Mouse (Mus musculus) neural tube, embryonic 13.5 days (tissue): ENCODE data around the gene Trim80. TPM values are rescaled to one million over a fixed set of nuclear protein-coding genes. Genes with fewer than 3 reads are reported as not detected.
"Not testable (repeated sequence)": the region's sequence is repeated elsewhere in the genome, so short reads cannot be mapped to it uniquely, and the experiment has no call there.

Experiments
- ATAC-seq: fragments of 200-750 bp; cut with Nextera tagmentation; 2 replicates; pipeline ENCODE4 v1.8.0; 2017; ENCODE audit warnings: low read depth, mild to moderate bottlenecking, moderate TSS enrichment, moderate library complexity
- H3K27ac ChIP-seq: fragments of 300-500 bp; sonication (generic); replicated peaks from 2 replicates; pipeline ENCODE4 v1.5.1; 2015; ENCODE audit warnings: moderate library complexity, mild to moderate bottlenecking, inconsistent platforms
- H3K27me3 ChIP-seq: fragments of 300-500 bp; sonication (generic); 2 replicates; pipeline ENCODE4 v1.6.1; 2015; ENCODE audit warnings: mild to moderate bottlenecking, inconsistent platforms
- H3K36me3 ChIP-seq: fragments of 300-500 bp; sonication (generic); 2 replicates; pipeline ENCODE4 v1.6.1; 2015; ENCODE audit warnings: mild to moderate bottlenecking, inconsistent platforms
- H3K4me1 ChIP-seq: fragments of 300-500 bp; sonication (generic); replicated peaks from 2 replicates; pipeline ENCODE4 v1.6.1; 2015; ENCODE audit warnings: inconsistent platforms
- H3K4me2 ChIP-seq: fragments of 300-500 bp; sonication (generic); 2 replicates; pipeline ENCODE4 v1.6.1; 2015; ENCODE audit warnings: inconsistent platforms, mild to moderate bottlenecking, moderate library complexity
- H3K4me3 ChIP-seq: fragments of 300-500 bp; sonication (generic); 2 replicates; pipeline ENCODE4 v1.5.1; 2015; ENCODE audit warnings: mild to moderate bottlenecking, inconsistent platforms
- H3K9ac ChIP-seq: fragments of 300-500 bp; sonication (generic); 2 replicates; pipeline ENCODE4 v1.6.1; 2015; ENCODE audit warnings: moderate library complexity, mild to moderate bottlenecking, inconsistent platforms
- H3K9me3 ChIP-seq: fragments of 300-500 bp; sonication (generic); 2 replicates; pipeline ENCODE4 v1.6.1; 2016; ENCODE audit warnings: inconsistent platforms
- WGBS: fragments of 180-500 bp; shearing (Covaris S2); methylation state at CpG from one replicate; pipeline ENCODE4 v1.1.7; 2015; 5-methylcytosine and 5-hydroxymethylcytosine counted together
- polyA plus RNA-seq: library from polyadenylated mRNA; unstranded; fragments of >200 nt; fragmentation: Nextera tagmentation; extraction: Ambion mirVana; gene quantifications from 2 replicates; pipeline ENCODE4 v1.2.1, GENCODE M21; 2015

The Trim80 gene
- polyA plus RNA-seq, 1 experiment from 2014 or later = not detected

DNA sequence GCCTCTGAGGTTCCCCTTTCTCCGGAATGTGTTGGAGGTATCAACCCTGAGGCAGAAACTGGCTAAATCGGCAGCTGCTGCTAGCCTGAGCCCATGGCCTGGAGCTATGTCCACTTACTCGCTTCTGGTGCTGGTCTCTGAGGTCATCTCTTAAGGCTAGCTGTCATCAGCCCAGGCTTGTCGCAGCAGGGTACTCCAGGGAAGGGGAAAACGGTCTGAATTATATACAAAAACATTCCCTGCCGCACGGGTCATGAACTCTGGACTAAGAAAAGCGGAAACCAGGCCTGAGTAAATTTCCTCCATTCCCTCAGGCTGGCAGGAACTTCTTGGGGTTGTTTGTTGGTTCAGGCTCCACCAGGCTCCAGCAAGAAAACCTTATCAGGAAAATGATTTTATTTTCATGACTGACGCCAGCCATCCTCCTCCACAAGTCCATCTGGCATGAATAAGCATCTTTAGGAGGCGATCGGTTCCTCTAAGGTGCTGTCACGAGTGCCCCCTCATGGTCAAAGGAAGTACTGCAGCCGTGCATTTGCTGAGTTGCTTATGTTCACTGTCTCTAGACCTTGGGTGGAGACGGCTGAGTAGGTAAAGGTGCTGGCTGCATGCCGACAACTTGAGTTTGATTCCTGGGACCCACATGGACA, 33.4 kb downstream of the Trim80 start:
- H3K4me2 ChIP-seq = peak overlapping the region; percentile 22
- H3K9ac ChIP-seq = peak overlapping the region; percentile 49; the same call in 1 of the 2 replicates
- H3K4me3 ChIP-seq = no peak overlapping the region
- 20% methylated on average over 15 of the region's 15 CpGs for WGBS
- H3K9me3 ChIP-seq = no peaks in the 10 kb centered on the region
- no peaks in the 10 kb centered on the region for H3K27me3 ChIP-seq
- H3K36me3 ChIP-seq = no peaks in the 10 kb centered on the region
- peaks cover 37% of the 10 kb centered on the region for H3K4me1 ChIP-seq
- peak overlapping the region; percentile 86 for H3K27ac ChIP-seq
- ATAC-seq = 0 out of 2 replicates have a peak, but pooled peaks have one; percentile 12

DNA sequence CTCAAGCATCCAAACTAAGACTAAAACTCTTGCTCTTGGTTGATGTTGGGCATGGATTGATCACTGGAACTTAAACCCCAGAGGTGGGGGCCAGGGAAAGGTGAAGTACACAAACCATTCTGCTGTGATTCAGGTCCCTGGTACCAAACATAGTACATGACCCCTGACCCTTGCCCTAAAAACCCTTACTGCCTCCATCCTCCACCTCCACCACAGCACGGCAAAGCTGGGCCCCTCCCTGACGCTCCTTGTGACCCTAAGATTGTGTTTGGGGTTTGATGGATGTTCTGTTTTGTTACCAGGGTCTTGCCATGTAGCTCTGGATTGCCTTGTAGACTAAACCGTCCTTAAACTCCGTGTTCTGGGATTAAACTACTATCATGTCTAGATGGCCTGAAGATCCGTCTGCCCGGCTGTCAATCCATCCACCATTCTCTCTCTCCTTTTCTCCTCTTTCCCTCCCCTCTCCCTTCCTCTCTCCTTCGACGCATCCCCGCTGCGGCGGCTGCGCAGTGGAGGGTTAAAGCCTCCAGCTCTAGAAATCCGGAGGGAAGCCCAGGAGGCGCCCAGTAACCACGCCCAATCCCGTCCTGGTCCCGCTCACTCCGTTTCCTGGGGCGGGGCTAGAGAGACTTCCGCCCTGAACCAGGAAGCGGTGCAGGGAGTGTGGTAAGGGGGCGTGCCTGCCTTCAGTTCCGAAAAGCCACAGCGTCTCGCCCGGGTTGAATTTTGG, 34.8 kb downstream of the Trim80 start, which contains the start of gene Armc7:
Gene Armc7 (plus strand): TSS at position 643 of the 733 bp plus-strand sequence.
- Histone ChIP-seq H3K36me3 (peaks cover 7% of the 10 kb centered on the region; the same call in 1 of the 2 replicates), H3K27ac (peak within 1 kb of the TSS; percentile 86), H3K4me3 (peak within 1 kb of the TSS; percentile 83), H3K4me2 (peak within 1 kb of the TSS; percentile 98), H3K9ac (peak within 1 kb of the TSS; percentile 84), H3K4me1 (peaks cover 37% of the 10 kb centered on the region), H3K9me3 (no peaks in the 10 kb centered on the region), H3K27me3 (no peaks in the 10 kb centered on the region)
- 2% methylated on average over 26 of the region's 26 CpGs for WGBS
- peak; percentile 96 for ATAC-seq

DNA sequence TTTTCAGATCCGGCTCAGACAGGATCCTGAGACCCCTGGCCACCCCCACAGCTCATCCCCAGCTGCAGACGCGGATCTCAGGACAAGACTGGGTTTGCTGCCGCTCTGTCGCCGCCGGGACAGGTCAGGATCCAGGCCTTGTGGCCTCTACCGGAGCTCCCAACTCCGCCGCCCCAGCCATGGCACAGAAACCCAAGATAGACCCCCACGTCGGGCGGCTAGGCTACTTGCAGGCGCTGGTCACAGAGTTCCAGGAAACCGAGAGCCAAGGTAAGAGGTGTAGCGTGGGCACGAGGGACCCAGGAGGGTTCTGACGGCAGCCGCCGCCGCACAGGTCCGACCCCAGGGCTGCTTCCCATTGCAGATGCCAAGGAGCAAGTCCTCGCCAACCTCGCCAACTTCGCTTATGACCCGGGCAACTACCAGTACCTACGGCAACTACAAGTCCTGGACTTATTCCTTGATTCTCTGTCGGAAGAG, 35.5 kb downstream of the Trim80 start:
- Histone ChIP-seq H3K27me3 (no peaks in the 10 kb centered on the region), H3K9me3 (no peaks in the 10 kb centered on the region), H3K4me3 (peak overlapping the region; percentile 83), H3K4me1 (peaks cover 37% of the 10 kb centered on the region), H3K9ac (peak overlapping the region; percentile 84), H3K4me2 (peak overlapping the region; percentile 98), H3K36me3 (peaks cover 7% of the 10 kb centered on the region; the same call in 1 of the 2 replicates), H3K27ac (peak overlapping the region; percentile 86)
- peak; percentile 60 for ATAC-seq
- 2% methylated on average over 28 of the region's 28 CpGs for WGBS

DNA sequence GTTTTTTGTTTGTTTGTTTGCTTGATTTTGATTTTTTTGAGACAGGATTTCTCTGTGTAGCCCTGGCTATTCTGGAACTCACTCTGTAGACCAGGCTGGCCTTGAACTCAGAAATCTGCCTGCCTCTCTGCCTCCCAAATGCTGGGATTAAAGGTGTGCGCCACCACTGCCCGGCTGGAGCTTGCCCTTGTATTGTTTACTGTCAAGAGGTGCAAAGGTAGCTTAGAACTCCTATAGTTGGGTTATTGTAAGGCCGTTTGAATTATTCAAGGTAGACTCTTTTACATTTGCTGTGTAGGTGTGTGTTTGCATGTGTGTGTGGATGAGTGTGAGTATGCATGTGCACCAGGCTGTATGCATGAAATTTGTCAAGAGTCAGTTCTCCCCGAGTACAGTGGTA, 36.3 kb downstream of the Trim80 start:
- peaks cover 37% of the 10 kb centered on the region for H3K4me1 ChIP-seq
- not testable (repeated sequence) for ATAC-seq, H3K27me3 ChIP-seq, H3K36me3 ChIP-seq, H3K9me3 ChIP-seq, H3K27ac ChIP-seq
- 83% methylated on average over 4 of the region's 4 CpGs for WGBS
- H3K4me3 ChIP-seq = peak overlapping the region; percentile 83
- H3K9ac ChIP-seq = peak overlapping the region; percentile 84
- peak overlapping the region; percentile 98 for H3K4me2 ChIP-seq

DNA sequence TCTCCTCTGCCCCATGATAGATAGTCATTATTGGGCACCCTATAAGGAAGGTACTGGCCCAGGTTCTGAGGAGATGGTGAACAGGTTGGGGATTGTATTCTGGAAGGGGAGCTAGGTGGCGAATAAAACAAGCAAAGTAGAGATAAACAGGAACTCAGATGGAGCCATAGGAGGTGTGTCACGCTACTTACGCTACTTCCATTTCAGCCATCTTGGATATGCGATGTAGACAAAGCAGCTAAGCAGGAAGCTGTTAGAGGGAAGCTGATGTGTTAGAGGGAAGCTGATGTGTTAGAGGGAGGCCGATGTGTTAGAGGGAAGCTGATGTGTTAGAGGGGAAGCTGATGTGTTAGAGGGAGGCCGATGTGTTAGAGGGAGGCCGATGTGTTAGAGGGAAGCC, 37.0 kb downstream of the Trim80 start:
- WGBS = 92% methylated on average over 7 of the region's 7 CpGs
- H3K4me1 ChIP-seq = peaks cover 37% of the 10 kb centered on the region
- ATAC-seq, H3K9me3 ChIP-seq, H3K4me3 ChIP-seq, H3K27ac ChIP-seq, H3K27me3 ChIP-seq: not testable (repeated sequence)
- H3K36me3 ChIP-seq = peaks cover 12% of the 10 kb centered on the region; the same call in 1 of the 2 replicates
- peak overlapping the region; percentile 98 for H3K4me2 ChIP-seq
- H3K9ac ChIP-seq = 0 out of 2 replicates have a peak overlapping the region, but pooled peaks have one; percentile 35

DNA sequence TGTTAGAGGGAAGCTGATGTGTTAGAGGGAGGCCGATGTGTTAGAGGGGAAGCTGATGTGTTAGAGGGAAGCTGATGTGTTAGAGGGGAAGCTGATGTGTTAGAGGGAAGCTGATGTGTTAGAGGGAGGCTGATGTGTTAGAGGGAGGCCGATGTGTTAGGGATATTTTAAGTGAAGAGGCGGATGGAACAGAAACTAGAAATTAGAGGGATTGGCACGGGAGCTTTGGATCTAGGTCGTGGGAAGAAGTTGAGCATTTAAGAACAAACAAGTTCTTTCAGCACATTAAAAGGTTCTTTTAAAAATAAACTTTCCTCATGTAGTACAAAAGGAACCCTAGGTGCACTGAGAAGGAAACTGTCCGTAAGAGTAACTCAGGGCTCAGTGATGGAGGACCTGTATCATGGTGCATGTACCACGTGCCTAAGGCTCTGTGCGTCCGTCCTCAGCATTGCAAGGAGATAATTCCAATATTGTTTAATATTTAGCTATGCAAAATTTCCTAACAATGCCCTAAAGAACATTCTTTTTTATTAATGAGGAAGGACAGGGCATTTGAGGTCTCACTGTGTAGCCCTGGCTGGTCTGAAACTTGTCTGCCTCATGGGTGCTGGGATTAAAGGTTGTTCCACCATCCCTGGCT, 38.1 kb downstream of the Trim80 start:
- Histone ChIP-seq H3K27me3 (no peaks in the 10 kb centered on the region), H3K27ac (no peak overlapping the region), H3K9me3 (no peaks in the 10 kb centered on the region), H3K4me2 (no peak overlapping the region), H3K36me3 (peaks cover 12% of the 10 kb centered on the region; the same call in 1 of the 2 replicates), H3K4me3 (no peak overlapping the region), H3K9ac (no peak overlapping the region), H3K4me1 (peaks cover 39% of the 10 kb centered on the region)
- 90% methylated on average over 9 of the region's 9 CpGs for WGBS
- no peak for ATAC-seq

DNA sequence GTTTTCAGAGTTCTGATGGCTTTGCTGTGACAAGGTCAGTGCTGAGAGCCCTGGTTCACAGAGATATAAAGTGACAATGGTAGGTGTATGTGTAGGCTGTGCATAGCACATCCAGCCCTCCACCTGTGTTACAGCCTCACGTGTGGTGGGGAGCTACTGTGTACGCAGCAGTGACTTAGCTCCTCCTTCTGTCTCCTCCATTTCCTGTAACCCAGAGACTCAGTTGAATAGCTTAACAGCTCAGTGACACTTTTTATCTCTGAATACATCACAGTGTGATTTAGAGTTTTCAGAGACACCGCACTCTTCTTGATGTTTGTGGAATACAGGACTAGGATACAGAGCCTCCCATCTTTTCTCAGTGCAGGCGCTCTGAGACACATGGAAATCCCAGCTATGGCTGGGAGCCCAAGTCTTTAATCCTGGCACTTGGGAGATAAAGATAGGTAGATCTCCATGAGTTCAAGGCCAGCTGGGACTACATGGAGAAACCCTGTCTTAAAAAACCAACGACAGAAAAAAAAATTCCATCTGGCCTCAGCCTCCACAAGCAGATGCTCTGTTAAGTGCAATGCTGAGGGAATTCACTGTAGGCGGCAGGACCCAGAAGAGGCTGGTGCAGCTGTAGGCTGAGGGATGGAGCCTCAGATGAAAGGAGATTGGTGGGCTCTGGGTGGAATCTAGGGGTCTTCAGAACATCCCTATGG, 41.4 kb downstream of the Trim80 start:
- no peaks in the 10 kb centered on the region for H3K27me3 ChIP-seq
- no peak overlapping the region for H3K27ac ChIP-seq
- H3K4me2 ChIP-seq = no peak overlapping the region
- H3K9me3 ChIP-seq = no peaks in the 10 kb centered on the region
- no peak overlapping the region for H3K9ac ChIP-seq
- 76% methylated on average over 6 of the region's 6 CpGs for WGBS
- no peak overlapping the region for H3K4me3 ChIP-seq
- peaks cover 14% of the 10 kb centered on the region for H3K4me1 ChIP-seq
- ATAC-seq = no peak
- peaks cover 18% of the 10 kb centered on the region; the same call in 1 of the 2 replicates for H3K36me3 ChIP-seq

DNA sequence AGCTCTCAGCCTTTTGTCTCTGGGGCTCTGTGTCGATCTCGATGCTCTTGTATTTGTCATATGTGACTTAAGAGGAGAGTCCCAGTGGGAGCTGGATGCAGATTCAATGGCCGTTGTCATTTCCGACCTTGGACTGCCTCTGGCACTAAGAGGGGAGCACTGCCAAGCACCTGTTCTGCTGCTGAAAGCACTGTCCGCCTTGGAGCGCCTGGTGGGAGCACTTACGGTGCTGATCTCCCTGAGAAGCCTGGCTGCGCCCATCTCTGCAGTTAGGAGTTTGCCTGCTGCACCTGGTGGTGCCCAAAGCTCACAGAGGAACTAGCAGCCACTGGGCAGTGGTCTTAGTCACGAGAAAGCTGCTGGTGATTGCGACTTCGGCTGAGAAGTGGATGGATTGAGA, 42.9 kb downstream of the Trim80 start:
- H3K4me2 ChIP-seq = no peak overlapping the region
- H3K9ac ChIP-seq = no peak overlapping the region
- H3K36me3 ChIP-seq = peaks cover 18% of the 10 kb centered on the region; the same call in 1 of the 2 replicates
- WGBS = 69% methylated on average over 11 of the region's 11 CpGs
- H3K4me1 ChIP-seq = 0 out of 2 replicates have a peak, but pooled peaks cover 5% of the 10 kb centered on the region
- H3K9me3 ChIP-seq = no peaks in the 10 kb centered on the region
- H3K4me3 ChIP-seq = no peak overlapping the region
- H3K27me3 ChIP-seq = no peaks in the 10 kb centered on the region
- H3K27ac ChIP-seq = no peak overlapping the region; the same call in 1 of the 2 replicates
- ATAC-seq = no peak

DNA sequence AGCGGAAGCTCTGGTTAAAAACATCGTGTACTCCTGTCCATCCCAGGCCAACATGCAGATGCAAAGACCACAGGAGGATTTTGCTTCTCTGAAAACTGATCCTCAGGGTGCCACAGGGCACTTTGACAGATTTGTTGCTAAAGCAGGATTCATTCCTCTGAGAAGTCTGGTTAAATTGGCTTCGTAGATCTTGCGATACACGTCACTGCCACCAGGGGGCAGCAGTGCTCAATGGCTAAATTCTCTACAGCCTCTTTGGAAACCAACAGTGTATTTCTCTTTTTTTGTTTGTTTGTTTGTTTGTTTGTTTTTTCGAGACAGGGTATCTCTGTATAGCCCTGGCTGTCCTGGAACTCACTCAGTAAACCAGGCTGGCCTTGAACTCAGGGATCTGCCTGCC, 43.4 kb downstream of the Trim80 start:
- no peak overlapping the region for H3K4me2 ChIP-seq
- peaks cover 22% of the 10 kb centered on the region; the same call in 1 of the 2 replicates for H3K36me3 ChIP-seq
- no peak overlapping the region for H3K9ac ChIP-seq
- ATAC-seq = no peak
- 17% methylated on average over 6 of the region's 6 CpGs for WGBS
- H3K27me3 ChIP-seq = no peaks in the 10 kb centered on the region
- H3K9me3 ChIP-seq = no peaks in the 10 kb centered on the region
- 0 out of 2 replicates have a peak, but pooled peaks cover 5% of the 10 kb centered on the region for H3K4me1 ChIP-seq
- no peak overlapping the region; the same call in 1 of the 2 replicates for H3K27ac ChIP-seq
- no peak overlapping the region for H3K4me3 ChIP-seq

DNA sequence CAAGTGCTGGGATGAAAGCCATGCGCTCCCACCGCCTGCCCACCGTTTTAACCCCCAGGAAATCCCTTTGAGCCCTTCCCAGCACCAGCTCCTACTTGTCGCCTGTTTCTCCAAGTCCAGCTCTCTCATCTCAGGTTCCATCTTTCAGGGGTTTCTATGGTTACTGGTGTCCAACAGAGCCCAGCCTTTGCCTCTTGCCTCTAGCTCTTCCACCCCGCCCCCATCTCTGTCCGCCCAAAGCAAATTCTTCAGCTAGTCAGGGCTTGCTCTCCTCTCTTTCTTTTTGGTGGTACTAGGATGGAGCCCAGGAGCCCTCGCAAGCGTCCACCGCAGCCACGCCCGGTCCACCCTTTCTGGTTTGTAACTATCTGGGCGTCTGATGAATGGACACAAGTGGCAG, 44.8 kb downstream of the Trim80 start:
- no peak overlapping the region for H3K27ac ChIP-seq
- H3K9me3 ChIP-seq = no peaks in the 10 kb centered on the region
- peaks cover 7% of the 10 kb centered on the region; the same call in 1 of the 2 replicates for H3K4me1 ChIP-seq
- no peak for ATAC-seq
- H3K4me2 ChIP-seq = no peak overlapping the region
- peaks cover 30% of the 10 kb centered on the region; the same call in 1 of the 2 replicates for H3K36me3 ChIP-seq
- WGBS = 52% methylated on average over 12 of the region's 12 CpGs
- H3K9ac ChIP-seq = 0 out of 2 replicates have a peak overlapping the region, but pooled peaks have one; percentile 5
- H3K27me3 ChIP-seq = no peaks in the 10 kb centered on the region
- no peak overlapping the region for H3K4me3 ChIP-seq

DNA sequence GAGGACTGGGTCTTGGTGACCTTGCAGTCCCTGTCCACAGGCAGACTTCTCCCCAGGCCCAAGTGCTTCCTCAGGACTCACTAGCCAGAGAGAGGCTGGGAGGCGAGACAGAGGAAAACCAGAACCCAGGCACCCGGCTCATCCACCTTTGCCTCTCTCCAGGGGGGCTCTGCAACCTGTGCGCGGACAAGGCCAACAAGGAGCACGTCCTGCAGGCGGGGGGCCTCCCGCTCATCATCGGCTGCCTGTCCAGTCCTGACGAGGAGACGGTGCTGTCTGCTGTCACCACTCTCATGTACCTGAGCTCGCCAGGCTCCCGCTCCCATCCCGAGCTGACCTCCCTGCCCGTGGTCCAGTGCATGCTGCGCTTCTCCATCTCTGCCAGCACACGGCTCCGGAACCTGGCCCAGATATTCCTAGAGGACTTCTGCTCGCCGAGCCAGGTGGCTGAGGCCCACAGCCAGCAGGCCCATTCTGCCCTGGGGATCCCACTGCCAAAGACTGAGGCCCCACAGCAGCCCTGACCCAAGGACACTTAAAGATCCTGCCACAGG, 48.3 kb downstream of the Trim80 start:
- H3K27me3 ChIP-seq = no peaks in the 10 kb centered on the region
- no peak overlapping the region for H3K4me3 ChIP-seq
- 0 out of 2 replicates have a peak overlapping the region, but pooled peaks have one; percentile 3 for H3K9ac ChIP-seq
- H3K9me3 ChIP-seq = no peaks in the 10 kb centered on the region
- H3K36me3 ChIP-seq = 0 out of 2 replicates have a peak, but pooled peaks cover 24% of the 10 kb centered on the region
- H3K27ac ChIP-seq = no peak overlapping the region
- no peak for ATAC-seq
- 88% methylated on average over 19 of the region's 19 CpGs for WGBS
- peaks cover 23% of the 10 kb centered on the region for H3K4me1 ChIP-seq
- H3K4me2 ChIP-seq = no peak overlapping the region
